Mouse (Mus musculus) inflammation-experienced regulatory T-cells, adult 16 weeks (primary cell): ENCODE results near the gene Pdia6. TPM values are rescaled to one million over a fixed set of nuclear protein-coding genes. Genes with fewer than 3 reads are reported as not detected.

ENCODE experiments used
- polyA plus RNA-seq: library from polyadenylated mRNA; unstranded; fragments of 100-300 nt; shearing (Covaris generic); gene quantifications from one replicate; pipeline ENCODE4 v1.2.1, GENCODE M21; 2017

Pdia6 gene
- polyA plus RNA-seq: 205 TPM

DNA sequence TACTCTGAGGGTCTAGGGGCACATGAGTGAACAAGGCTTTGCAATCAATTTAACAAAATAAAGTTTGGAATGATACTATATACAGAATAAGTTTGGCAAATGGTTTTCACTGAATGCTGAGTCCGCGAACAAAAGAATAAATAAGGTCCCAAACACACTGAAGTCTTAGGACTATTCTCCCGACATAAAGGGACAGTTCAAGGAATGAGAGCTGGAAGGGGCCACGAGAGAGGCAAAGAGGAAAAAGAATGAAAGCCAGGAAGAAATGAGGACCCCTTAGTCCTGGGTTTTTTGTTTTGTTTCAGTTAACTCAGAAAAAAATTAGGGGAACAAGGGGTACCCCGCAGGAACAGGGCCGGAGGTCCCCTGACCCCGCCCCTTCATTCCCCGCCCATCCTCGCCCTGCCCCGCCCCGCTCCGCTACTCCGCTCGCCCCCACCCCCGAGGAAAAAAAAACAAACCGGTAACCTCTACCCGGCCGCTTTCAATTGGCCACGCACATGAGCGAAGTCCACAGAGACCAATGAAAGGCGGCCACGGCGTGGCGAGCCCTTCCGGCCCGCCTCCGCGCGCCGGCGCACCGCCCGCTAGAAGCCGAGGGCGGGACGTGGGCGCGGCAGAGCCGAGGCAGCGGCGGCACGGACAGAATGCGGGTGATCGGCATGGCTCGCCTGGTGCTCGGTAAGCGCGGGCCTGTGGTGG is at the start of gene Pdia6:
TSS of gene Pdia6 (plus strand) at position 575 of the 702 bp plus-strand sequence.

DNA sequence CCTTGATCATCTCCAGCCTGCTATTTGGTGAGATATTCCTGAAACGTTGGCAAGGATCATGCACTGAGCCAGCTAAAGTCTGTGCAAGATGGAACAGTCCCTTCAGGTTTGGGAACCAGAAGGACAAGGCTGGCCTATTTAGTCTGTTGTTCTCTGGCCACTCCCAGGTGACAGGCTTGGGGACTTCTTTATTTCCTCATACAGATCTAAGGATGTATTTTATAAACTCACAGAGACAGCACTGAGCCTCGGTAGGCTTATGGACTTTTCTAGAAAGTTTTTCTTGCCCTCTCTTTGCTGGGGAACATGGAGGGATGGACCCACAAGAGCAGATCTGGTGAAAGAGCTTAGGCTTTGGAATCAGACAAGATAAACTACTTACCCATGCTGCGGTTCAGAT is 62.9 kb downstream of the Pdia6 start, which contains the start of gene Atp6v1c2:
TSS of gene Atp6v1c2 (minus strand) at position 101 of the 400 bp plus-strand sequence.

Other genes with a start within 250 kb of the Pdia6 start
- 0.07 TPM for gene Kcnf1, start 89.7 kb upstream of the Pdia6 start, polyA plus RNA-seq
- 0.23 TPM for gene Atp6v1c2, start 62.8 kb downstream of the Pdia6 start, polyA plus RNA-seq
- 31.5 TPM for gene Nol10, start 81.9 kb downstream of the Pdia6 start, polyA plus RNA-seq